Mouse (Mus musculus) thymus, adult 2 months (tissue): Measurements from ENCODE around the gene Tbc1d32.

Source experiments
- CTCF ChIP-seq: fragments of 200-500 bp; IDR thresholded peaks from 2 replicates; pipeline ENCODE4 v1.5.1; 2012; ENCODE audit warnings: mild to moderate bottlenecking, control low read depth, low read length, moderate library complexity, borderline replicate concordance; ENCODE audit not compliant: control insufficient read depth, poor library complexity, insufficient read depth; ENCODE audit errors: extremely low read depth
- POLR2A ChIP-seq: fragments of 200-500 bp; IDR thresholded peaks from 2 replicates; pipeline ENCODE4 v1.6.1; 2012; ENCODE audit warnings: mild to moderate bottlenecking, low read length, control low read depth, moderate library complexity; ENCODE audit not compliant: control insufficient read depth, poor library complexity, insufficient read depth; ENCODE audit errors: extremely low read depth

DNA sequence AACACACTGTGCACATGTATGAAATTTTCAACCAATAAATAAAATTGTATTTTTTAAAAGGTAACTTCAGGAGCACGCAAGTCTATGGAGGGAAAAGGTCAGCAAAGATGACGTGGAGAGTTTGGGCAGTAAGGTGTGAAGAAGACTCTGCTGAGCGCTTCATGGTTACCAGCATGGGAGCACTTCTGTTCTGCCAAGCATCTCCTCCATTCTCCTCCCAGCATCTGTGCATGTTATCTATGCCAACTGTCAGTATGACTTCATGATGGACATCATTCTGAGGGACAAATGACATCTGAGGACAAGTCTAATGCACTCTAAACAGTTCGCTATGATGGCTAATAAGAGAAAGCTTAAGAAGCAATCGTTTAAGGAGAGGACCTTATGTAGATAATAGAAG lies 91.3 kb downstream of the Tbc1d32 start:
- TF ChIP-seq POLR2A (no peak), CTCF (no peak)
